Mouse (Mus musculus): ENCODE data around the gene Rnf38.
A peak's percentile ranks its signal among the peaks of the same experiment; 100 is the strongest.

Gene Rnf38

DNA sequence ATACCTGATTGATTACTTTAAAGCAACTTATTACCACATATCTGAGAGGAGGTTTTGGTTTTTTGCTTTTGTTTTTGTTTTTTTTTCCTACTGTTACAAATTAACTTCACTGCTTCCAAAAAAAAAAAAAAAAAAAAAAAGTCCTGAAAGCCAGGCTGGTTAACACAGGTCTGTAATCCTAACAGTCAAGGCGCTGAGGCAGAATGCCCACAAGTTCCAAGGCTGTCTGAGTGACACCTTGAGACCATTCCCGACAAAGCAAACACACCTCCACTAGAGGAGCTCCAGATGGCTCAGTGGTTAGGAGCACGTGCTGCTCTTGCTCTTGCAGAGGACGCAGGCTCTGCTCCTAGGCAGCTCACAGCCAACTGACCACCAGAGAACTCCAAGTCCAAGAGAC is 10.1 kb downstream of the Rnf38 start:
- no peak for DNase-seq

DNA sequence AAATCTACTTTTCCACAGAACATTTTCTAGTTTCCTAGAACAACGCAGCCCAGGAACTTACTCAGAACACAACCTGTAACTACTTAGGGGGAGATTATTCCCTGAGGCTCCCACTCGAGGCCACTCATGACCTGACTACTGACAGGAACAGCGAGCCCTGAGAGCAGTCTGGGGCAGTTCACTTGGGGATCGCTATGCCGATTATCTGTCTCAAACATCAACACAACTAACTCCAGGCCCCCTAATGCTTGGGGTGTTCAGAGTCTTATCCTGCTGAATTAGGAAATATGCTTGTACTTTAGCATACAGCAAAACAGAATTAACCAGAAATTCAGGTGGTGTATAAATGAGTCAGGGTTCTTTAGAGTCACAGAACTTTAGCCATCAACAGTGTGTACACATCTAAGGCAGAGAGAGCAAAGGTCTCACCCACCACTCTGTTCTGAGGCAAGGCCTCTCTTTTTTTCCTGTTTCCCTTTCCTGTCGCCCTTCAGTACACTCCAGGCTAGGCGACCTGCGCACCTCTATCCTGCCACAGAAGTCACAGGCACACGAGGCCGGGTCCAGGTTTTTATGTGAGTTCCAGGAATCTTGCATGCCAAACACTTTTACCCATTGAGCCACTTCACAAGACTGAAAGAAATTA is 16.7 kb downstream of the Rnf38 start:
- DNase-seq: no peak

DNA sequence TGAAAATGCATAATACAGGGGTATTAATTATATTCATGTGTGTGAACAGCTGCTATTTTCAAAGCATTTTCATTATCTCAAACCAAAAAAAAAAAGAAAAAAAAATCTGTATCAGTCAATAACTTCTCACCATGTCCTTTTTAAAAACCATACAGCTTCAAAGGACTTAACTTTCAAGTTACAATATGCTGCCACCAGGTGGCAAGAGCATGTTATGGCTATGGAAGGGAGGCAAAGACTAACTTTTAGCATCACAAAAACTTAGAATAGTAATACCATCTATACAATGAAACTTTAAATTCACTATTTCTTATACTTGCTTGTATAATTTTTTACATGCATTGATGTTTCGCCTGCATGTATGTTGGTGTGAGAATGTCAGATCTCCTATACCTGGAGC is 33.6 kb downstream of the Rnf38 start:
- DNase-seq: peak; percentile 33

DNA sequence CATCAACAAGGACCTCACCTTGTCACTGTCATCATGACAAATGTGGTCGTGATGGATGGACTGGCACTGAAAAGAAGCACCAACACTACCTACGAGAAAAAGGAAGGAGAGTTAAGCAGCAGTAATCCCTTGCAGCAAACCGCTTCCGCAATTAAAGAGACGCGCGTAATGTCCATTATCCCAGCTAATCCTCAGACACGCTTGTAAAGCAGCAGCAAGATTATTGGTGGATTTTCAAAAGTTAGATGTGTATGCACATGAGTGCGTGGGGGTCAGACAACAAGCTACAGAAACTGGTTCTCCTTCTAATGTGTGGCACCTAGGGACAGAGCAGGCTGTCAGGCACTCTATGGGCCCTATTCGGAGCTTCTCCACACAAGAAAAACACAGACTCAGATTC is 46.2 kb downstream of the Rnf38 start:
- DNase-seq: peak; percentile 22

DNA sequence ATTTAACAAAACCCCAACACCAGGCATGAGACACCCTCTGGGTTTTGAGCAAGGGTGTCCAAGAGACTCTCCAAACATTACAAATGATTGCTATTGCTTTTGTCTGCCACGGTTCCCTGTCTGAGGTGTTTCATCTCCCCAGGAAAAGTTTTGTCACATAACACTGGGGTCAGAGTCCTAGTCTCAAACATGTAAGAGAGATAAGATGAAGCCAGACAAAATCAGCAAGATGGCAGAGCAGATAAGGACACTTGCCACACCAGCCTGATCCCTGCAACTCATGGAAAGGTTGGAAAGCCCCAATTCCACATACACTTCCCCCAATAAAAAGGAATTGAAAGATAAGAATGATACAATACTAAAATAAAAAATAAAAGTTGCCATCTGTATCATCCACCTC is 49.7 kb downstream of the Rnf38 start:
- no peak for DNase-seq

DNA sequence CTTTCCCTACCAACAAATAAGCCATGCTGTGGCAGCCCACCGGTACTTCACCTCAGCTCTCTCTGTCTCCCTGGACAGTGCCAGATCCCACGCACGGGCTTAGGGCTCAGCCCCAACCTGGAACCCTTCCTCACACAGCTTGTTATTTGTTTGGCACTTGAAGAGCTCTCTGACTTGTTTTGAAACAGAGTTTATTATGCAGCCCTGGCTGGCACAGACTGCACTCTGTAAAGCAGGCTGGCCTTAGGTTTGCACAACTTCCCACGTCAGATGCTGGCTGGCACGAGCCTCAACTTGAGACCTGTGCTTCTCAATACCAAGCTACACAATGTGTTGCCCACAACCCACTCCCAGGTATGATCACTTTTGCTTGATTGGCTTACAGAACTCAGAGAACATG is 53.8 kb downstream of the Rnf38 start:
- no peak for DNase-seq

DNA sequence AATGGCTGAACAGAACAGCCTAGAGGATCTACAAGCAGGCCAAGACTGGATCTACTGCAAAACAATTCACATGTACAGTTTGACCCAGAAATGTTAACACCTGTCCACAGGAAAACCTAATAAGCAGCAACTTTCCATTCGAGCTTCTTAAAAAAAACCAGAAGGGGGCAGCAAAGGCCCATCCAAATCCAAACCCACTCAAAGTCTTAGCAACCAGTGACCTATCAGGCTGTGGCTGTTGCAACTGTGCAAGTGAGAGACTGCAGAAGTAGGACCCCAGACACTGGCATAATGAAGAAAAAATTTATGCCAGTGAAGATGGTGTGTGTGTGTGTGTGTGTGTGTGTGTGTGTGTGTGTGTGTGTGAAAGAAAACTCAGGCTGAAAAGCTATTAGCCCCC is 60.4 kb downstream of the Rnf38 start:
- peak; percentile 16 for DNase-seq

DNA sequence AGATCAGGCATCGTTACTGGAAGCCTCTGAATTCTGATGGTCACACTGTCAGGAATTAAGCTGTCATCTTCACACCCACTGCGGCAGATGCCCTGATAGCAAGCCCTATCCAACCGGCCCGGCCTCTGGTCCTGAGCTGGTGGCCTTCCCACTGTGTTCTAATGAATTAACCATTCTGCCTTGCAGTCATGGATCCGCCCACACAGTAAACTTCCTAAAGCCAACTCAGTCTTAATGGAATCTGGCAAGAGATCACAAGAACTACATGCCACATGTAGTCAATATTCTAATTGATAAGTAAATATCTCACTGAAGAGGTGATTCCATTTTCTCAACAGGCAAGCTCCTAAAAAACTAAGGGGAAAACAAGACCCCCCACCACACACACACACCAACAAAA is 60.9 kb downstream of the Rnf38 start:
- no peak for DNase-seq

DNA sequence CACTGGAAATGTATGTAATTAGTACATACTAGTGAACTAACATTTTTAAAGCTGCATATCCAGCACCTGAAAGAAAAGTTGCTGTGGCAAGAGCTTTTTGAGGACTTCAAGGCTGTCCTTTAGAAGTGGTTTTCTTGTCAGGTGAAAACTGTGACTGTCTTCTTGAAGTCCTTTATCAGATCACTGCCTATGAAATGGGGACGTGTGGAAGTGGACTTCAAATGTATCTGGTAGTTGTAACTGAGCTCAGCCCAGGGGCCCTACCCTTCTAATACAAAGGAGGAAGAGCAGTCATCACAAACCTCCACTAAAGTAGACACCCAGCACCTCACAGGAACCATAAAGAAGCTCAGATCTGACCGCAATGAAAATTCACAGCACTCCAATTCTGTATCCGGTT is 63.7 kb downstream of the Rnf38 start:
- no peak for DNase-seq

DNA sequence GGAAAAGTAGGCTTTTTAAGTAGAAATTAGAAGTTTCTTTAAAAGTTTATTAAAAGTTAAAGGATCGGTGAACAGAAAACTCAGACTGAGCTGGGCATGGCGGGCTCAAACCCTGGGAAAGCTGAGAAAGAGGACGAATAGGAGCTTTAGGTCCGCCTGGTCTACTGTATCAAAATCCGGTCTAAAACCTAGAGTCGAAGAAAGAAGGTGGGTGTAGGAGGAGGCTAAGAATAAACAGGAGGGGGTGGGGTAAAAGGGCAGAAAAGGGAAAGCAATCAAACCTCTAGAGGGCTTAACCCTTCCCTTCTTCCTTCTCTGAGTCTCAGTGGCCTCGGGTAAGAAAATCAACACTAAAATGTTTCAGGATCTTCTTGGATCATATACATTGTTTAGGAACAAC is 64.8 kb downstream of the Rnf38 start:
- DNase-seq: no peak

DNA sequence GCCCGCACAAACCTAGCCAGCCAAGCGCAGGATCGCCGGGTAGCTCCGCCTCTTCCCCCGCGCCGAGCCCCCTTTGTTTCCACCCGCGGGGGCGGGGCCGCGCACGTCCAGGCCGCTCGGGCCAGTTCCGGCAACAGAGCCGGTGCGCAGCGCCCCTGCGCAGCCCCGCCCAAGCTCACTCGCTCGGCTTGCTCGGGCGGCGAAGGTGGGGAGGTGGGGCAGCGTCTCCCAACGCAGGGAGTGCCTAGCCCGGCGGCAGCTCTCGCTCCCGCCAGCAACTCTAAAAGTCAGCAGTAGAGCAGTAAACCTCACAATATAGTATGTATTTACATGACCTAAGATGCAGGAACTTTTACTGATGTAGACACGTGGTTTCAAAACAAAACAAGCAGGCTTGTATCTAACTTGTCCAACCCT is 65.3 kb downstream of the Rnf38 start:
- DNase-seq: peak; percentile 89

DNA sequence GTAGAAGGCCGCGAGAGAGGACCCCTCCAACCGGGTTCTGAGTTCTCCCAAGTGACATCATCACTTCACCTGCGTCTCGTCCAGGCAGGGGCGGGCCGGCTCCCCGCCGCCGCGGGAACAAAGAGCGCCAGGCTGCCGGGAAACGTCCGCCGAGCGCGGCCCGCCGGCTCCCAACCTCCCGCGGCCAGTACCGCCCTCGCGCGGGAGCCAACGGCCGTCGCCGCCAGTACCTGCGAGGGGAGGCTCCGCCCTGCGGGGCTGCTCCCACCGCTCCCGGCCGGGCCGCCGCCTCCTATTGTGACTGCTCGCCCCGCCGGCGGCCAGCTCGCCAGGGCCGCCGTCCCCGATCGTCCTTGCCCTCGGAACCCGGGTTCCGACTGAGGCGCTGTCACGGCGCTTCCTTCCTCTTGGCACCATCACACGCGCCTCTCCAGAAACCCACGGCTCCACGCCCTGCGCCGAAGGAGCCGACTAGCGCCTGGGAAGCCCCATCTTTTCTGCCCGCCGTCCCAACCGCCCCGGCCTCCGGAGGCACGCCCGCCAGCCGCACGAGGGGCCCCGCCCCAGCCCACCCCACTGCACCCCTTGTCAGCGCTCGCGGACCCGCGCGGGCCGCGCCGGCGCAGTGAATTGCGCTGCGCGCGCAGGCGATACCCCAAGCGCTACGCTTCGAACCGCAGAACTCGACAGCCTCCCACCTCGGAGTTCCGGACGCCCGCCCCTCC is 66.0 kb downstream of the Rnf38 start:
- DNase-seq: peak; percentile 73

DNA sequence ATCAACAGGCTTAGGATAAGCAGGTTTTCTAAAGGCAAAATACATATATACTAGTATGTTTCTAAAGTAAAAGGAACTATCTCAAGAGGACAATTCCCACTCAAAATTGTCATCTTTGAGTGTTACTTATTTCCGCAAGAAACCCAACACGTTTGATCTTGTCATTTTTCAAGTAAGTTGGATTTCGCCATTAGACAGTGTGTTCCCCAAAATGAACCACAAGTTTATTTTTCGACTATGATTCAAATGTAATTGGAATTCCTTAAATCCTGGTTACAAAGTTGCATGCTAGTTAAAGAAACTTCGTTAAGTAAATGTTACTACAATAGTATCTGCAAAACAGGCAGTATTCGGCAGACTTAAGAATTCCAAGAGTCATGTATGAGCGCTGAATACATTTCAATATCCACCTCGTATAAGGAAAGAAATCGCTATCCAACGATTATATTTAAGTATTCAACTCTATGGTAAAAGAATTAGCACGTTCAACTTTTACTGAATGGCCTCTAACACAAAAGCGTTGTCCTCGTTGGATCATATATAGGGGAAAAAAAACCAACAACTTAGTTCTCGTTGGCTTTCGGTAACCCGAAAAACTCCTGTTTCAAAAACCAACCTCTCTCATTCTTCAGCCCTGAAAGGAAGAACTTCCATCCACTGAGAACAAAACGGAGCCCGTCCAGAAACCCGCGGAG is 66.7 kb downstream of the Rnf38 start:
- no peak for DNase-seq

DNA sequence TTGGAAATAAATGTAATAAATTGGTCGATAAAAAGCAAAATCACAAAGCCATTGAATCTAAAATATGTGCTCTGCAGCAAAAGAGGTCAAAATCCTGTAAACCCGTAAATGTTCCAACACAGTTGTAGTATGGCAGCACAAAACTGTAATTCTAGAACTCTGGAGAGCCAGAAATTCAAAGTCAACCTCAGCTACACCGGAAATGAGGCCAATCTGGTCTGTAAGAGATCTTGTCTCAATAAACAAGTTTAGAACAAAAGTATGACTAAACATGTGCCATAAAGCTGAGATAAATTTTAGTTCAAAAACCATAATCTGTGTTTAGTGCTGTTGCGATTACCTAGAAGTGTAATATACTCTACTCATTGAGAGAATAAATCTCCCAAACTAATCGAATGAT is 69.0 kb downstream of the Rnf38 start:
- DNase-seq: no peak

DNA sequence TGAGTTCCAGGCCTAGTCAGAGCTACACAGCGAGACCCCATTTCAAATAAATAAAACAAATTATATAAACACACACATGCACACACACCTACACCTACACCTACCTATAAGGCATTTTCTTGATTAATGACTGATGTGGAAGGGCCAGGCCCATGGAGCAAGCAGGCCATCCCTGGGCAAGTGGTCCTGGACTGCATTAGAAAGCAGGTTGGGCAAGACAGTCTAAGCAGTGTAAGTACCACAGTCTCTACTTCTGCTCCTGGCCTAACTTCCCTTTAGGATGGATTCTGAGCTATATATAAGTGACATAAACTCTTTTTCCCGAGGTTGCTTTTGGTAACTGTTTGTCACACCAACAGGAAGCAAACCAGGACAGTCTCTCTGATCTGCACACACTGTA is 70.6 kb downstream of the Rnf38 start:
- no peak for DNase-seq

DNA sequence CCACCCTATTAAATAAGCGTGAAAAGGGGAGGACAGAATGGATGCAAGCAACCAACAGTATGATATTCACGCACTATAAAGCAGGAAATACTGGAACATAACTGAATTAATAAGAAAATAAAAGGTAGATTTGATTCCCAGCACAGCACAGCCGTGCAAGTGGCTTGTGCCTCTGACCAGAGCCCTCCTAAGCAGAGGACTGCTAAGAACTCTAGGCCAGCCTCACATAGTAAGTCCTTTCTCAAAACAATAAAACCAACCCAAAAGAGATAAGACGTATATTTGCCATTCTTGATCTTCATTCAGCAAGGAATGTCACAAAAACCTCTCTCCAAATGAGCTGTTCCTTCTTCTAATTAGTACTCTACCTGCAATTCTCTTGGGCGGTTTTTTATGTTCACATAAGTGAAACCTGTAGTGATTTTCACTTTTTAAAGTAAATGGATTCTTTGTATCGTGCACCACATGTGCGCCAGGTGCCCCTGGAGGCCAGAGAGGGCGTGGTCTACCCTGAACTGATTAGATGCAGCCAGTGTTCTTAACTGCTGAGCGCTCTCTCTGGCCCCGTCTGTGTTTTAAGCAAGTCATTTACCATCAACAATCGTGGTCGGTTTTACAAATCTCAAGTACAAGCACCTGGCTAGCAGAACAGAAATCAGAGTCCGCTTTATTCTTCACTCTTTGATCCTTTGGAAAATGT is 72.4 kb downstream of the Rnf38 start:
- DNase-seq: no peak

DNA sequence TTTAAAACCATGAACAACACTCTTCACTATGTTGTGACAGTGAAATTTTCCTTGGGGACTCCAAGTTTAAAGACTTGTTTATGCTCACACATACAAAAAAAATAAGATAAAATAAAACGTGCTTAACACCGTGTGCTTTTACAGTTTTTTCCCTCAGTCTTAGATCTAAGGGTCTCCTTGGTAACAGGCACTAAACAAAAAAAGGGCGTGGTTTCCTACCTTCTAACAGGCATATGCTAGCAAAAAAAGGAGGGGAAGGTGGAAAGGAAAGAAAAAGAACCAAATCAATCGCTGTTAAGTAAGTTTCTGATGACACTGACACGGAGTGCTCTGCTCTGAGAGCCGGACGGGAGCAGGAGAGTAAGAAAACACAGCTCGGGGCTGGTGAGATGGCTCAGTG is 73.8 kb downstream of the Rnf38 start:
- no peak for DNase-seq

DNA sequence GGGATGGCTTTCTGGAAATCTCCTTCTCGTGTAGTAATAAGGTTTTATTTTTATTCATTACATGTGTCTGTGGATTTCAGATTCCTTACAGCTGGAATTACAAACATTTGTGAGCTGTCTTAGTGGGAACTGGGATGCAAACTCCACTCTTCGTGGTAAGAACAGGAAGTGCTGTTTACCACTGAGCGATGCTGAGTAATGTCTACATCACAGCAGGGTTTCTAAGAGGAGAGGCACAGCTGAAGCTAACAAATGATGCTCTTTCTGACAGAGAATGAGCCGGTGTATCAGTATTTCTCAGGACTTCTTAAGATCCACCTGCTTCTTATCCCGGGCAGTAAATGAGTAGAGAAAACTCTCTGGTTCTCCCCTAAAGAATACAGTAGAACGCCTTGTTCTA is 77.1 kb downstream of the Rnf38 start:
- DNase-seq: no peak

DNA sequence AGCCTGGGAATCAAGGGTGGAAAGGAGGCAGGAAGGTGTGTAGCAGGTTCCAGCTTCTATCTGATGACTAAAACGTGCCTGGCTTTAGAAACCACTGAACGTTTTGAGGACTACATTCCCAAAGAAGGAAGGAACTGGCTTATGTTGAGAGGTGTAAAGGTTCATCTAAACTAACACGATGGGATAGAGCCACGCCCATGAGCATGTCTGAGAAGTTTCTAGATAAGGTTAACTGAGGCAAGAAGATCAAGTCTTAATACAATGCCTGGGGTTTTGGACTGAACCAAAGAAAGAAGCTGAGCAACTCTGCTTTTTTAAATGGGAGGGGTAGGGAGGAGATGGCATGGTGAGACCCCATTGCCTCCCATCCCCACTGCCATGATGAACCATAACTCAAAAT is 78.7 kb downstream of the Rnf38 start:
- no peak for DNase-seq

DNA sequence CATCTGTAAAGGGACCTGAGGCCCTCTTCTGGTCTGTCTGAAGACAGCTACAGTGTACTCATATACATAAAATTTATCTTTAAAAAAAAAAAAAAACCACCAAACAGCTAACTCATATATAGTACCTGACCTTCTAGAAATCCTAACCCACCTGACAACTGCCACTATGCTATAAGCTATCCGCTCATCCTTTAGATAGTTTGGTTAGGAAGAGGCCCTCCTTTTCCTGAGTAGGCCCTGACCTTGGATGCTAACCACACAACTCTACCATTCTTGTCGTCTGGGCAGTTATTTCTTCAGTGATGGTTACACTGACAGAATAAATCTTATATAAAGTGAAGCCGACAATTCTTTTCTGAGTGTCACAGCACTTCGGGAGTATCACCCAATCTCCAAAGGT is 80.7 kb downstream of the Rnf38 start:
- DNase-seq: no peak

DNA sequence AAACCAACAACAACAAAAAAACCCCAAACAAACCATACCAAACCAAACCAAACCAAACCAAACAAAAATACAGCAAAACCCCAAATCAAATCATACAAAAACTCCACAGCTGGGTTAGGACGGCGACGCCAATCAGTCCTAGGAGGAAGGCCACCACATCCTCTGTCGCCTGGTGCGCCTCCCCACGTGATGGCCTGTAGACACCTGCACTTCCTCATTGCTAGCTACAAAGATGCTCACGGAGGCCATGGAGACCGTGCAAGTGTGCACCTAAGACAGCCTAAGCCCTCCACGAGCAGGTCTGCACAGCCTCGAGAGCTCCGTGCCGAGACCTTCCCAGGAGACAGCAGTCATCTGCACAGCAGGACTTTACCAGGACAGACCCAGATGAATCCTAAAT is 106.8 kb downstream of the Rnf38 start:
- no peak for DNase-seq

DNA sequence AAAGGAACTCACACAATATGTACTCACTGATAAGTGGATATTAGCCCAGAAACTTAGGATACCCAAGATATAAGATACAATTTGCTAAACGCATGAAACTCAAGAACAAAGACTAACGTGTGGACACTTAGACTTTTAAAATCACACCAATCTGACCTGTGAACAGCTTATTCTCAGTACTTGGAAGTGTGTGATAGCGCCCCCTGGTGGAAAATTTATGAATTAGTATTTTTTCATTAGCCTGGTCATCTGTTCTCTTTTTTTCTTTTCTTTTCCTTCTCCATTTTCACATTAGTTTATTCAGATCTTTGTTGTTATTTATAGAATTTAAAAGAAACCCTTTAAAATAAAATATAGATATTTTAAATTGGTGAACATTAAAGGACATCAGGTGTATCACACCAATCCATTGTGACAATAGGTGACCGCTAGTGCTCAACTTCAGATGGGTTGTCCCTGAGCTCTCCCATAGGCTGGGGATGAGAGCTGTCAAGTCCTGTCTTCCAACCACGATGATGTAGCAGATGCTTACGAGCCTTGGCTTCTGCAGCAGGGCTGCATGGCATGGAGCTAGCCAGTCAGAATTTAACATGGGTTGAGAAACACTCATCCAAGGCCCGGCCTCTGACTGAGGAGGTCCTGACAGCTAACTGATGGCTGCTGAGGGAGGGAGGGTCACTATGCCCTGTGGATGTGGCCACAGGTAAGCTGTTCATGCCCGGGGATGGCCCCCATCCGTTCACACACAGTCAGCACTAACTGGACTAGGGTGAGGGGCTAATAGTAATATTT is 114.0 kb downstream of the Rnf38 start:
- no peak for DNase-seq

DNA sequence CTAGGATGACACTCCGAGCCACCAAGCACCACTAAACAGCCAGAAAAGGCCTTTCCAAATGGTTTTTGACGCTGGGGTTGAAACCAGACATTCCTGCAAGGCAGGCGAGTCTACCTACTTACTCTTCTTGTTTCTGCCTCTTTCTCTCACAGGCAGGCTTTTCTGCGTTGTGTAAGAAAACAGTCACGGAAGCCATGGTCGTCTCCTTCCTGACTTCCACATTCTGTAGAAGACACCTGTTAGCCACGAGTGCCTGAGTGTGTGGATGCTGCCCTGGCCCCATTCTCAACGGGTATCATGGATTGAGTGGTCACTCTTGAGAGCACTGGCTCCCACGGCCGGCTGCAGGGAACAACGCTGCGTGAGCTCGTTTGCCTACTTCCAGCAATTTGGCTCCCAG is 118.5 kb downstream of the Rnf38 start:
- DNase-seq: no peak

Data from right cerebral cortex, postnatal 14 days (tissue).